Mouse (Mus musculus) gastrocnemius, postnatal 25 days (tissue): ENCODE data around the gene Pspc1. TPM values are rescaled to one million over a fixed set of nuclear protein-coding genes. Genes with fewer than 3 reads are reported as not detected.
"Not testable (repeated sequence)": the region's sequence is repeated elsewhere in the genome, so short reads cannot be mapped to it uniquely, and the experiment has no call there.

Source experiments
- DNase-seq: peaks from one replicate; pipeline ENCODE4 v3.0.0; 2022
- long read RNA-seq, 2 experiments: library from polyadenylated mRNA; stranded (forward); transcript quantifications; one replicate each; pipeline ENCODE4 v2.0.0; 2021
- total RNA-seq, 2 experiments: library from RNA; stranded (reverse); gene quantifications; 1 replicate in 1 of 2; 2 replicates in 1 of 2; pipeline ENCODE4 v1.2.3; 2021

Gene Pspc1
- total RNA-seq, result 1 to 10 TPM; 7.5 to 9.9 TPM
- long read RNA-seq, experiment 1, full-length matches to known transcripts, result 1 of 3 reads
- long read RNA-seq, experiment 1, partial matches to known transcripts, result 0 of 3 reads
- long read RNA-seq, experiment 1, other reads (novel, unspliced or antisense), result 2 of 3 reads
- long read RNA-seq, experiment 2, full-length matches to known transcripts, result 3 of 3 reads
- long read RNA-seq, experiment 2, partial matches to known transcripts, result 0 of 3 reads
- long read RNA-seq, experiment 2, other reads (novel, unspliced or antisense), result 0 of 3 reads

DNA sequence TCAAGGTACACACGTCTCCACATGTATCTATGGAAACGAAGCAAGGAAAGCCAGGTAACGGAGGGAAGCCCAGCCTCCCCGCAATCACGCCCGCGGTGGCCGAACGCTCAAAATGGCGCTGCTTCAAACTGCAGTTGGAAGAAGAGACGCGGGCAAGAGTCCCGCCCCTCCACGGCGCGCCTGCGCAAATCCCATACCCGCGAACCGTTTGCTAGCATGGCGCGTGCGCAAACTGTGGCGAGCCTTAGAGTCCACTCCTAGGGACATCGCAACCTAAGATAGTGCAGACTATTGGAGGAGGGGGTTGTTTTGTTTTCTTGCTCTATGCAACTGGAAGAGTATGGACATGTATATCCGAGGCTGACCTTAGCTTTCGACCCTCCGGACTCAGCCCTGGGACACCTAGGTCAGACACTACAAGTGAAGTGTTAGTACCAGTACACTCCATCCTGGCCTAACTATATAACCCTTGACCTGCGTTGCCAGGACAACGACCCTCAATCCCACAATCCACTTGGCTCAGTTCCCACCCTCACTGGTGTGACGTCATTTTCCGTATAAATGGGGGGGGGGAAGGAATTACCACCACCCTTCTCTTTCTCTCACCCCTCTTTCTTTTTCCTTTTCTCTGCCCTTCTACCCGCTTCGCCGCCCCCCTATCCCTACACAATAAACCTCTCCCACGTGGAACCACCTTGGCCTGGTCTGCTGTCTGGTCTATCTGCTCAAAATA is at the start of gene Pspc1:
Gene Pspc1, minus strand, starts transcription at position 117 of the 733 bp plus-strand sequence.
- peak; percentile 94 for DNase-seq

DNA sequence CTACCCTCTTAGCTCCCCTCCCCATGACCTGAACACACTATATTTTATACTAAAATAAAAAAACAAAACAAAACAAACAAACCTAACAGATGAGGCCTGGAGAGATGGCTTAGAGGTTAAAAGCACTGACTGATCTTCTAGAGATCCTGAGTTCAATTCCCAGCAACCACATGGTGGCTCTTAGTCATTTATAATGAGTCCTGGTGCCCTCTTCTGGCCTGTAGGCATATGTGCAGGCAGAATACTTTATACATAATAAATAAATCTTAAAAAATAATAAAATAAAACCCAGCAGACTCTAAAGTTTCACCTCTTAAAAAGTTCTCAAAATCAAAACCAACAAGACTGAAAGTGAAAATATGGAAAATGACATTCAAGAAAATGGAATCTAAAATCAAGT is 46.4 kb upstream of the Pspc1 start:
- DNase-seq, result no peak

DNA sequence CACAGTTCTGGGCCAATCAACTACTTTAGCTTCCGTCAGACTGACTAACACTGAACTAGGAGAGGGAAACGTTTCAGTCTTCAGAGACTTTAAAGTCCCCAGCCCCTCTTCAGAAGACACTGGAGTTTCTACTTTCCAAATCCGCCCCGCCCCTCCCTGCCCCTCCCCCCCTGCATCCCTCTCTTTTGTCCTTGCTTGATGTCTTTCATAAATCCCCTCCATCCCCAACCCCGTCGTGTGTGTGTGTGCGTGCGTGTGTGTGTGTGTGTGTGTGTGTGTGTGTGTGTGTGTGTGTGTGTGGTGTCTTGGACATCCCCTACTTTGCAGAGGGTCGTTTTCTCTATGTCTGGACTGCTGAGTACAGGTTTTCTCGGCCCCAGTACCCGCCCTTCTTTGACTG is 39.5 kb upstream of the Pspc1 start:
- no peak for DNase-seq

DNA sequence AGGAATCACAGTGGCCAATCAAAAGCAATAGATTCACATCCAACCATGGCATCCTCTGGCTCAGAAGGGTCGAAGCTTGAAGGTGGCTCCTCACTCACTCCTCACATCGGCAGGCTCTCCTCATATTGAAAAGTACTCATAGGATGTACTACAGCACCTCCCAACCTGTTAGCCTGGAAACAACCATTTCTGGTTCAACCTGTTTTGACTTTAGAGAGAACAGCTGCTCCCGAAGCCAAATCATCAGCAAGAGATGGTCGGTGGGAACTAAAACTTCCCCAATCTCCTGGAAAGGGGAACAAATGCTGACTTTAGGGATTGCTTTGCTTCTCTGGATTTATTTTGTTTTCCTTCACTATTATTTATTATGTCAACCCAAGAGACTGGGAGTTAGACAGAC is 39.0 kb upstream of the Pspc1 start:
- DNase-seq, result no peak

DNA sequence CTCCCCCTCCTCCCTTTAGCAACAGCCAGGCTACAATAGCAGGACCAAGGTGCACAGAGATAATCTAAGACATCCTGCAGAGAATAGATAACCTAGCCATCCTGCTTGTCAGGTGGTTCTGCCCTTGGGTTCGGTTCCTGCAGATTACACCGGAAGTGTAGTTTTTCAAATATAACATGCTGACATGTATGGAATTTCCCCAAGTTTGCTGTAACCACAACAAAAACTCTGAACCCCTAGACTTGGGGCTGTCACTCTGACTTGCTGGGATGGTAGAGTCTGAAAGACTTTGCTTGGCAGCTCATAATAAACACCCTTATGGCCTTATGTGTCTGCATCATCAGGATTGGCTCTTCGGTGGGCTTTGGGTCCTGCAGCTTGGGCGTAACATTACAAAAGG is 38.4 kb upstream of the Pspc1 start:
- DNase-seq, result no peak

DNA sequence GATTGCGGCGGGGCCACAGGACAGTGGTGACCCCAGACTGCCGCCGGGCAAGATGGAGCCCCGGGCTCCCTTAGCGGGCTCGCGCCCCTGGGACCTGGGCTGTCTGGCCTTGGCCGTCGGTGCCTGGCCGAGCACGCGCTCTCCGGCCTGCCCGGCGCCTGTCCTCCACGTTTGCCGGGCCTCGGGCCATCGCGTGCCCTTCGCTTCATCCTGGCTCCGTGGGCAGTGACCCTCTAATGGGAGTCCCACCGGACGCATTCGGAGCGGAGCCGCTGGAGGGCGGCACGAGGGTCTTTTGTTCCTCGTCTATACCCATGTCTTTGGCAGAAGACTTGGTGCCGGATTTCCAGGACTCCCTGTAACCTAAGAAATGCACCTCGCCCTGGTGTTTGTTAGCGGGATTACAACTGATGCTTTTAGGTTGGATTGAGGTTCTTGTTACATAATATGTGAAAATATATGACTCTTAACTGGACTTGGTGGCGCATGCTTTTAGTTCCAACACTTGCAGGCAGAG is 34.5 kb upstream of the Pspc1 start:
- peak; percentile 73 for DNase-seq

DNA sequence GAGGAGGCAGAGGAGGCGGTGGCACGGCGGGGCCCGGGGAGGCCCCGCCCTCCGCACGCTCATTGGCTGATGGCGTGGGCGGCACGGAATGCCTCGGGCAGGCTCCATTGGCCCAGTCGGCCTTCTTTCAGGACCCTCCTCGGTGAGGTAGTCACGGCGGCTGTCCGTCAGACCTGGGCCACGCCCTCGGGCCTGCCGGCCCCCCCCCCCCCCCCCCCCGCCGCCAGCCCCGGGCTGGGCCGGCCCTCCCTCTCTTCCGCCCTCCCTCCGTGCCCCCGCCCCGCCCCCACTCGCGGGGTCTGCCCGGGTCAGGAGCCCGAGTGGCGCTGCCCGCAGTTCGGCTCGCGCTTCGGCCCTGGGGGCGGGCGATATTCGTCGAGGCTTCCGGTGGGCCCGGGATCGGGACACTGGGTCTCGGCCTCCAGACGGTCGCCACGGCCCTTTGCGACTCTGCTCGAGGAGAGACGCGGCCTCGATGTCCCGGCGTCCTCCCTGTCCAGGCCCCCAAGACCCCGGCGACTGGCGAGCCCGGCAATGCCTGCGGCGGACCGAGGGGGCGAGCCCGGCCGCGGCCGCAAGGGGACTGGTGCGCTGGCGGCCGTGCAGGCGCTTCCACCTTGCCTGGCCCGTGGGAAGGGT is 33.7 kb upstream of the Pspc1 start, which contains the start of gene Zmym5:
Gene Zmym5, minus strand, starts transcription at position 16 of the 639 bp plus-strand sequence.
- peak; percentile 98 for DNase-seq

DNA sequence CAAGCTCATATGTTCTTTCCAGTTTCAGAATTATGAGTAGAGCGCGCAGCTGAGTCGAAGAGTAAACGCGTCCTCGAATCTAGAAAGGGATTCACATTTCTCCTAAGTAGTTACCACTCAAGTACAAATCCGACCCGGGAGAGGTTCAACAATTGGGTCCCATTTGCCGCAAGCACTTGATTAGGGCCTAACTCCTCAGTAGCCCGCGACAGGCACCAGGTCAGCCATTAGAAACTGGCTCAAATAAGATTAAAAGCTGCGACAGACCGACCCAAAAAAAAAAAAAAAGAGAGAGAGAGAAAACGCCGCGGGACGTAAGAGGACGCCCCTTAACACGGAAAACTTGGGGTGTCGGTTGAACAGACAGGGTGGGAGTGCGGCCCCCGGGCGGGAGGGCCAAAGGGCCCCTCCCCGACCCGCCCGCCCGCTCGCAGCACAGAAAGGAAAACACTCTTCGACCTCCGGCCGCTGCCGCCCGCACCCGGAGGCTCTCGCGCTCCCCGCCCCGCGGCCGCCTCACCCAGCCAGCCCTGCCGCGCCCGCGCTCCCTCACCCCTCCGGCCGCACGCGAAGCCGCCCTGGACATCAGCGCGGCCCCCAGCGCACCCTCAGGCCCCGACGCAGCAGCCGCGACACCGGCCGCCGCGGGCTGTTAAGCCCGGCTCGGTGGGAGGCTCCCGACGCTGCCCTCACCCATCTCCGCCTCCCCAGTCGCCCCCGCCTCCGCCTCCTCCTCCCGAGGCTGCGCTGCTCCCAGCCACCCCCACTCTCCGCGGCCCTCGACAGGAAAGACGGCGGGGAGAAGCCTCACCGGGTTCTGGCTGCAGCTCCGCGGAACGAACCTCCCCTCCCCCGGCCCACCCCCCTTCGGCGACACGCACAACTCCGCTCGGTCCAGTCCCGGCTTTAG is 32.9 kb upstream of the Pspc1 start:
- DNase-seq, result peak; percentile 54

DNA sequence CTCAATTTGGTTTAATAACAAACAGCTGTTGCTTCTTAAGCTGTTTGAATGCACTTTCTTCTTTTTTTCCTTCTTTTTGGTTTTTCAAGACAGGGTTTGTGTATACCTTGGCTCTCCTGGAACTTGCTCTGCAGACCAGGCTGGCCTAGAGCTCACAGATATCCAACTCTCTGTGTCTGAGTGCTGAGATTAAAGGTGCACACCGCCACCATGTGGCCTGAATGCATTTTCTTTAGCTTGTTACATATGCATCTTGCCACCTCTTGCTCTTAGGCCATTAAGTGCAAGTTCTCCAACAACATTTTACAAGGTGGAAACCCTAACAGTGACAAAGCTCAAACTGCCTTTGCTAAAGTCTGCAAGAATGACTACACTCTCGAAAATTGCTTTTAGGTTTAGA is 15.1 kb upstream of the Pspc1 start:
- peak; percentile 13 for DNase-seq

DNA sequence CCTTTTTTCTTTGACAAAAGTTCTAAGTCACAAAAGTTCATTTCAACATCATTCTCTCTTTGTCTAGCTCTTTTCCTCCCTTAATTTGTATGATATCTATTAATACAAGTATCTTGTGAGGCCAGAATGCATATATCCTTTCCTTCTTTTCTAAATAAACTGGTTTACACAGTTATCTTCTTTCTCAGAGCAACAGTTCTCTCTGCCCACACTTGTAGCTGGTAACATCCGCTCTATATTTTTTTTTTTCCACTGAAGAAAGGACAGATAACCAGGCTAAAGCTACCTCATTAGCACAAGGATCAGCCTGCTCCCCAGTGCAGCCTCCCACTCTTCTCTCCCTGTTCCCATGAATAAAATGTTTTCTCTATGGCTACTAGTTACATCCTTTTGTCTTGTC is 6.5 kb upstream of the Pspc1 start:
- no peak for DNase-seq

DNA sequence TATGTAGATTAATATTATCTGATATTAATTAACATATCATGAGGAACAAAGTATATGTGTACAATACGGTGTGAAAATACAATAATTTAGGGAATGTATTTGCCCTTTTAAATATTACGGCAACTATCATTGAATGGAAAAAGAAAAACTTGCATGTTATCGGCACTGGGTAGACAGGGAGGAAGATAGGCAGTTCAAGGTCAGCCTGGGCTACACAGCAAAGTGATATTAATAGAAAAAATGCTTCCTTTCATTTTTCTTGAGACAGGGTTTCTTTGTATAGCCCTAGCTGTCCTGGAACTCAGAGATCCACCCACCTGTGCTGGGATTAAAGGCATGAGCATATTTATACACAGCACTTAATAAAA is 801 bp upstream of the Pspc1 start:
- no peak for DNase-seq

DNA sequence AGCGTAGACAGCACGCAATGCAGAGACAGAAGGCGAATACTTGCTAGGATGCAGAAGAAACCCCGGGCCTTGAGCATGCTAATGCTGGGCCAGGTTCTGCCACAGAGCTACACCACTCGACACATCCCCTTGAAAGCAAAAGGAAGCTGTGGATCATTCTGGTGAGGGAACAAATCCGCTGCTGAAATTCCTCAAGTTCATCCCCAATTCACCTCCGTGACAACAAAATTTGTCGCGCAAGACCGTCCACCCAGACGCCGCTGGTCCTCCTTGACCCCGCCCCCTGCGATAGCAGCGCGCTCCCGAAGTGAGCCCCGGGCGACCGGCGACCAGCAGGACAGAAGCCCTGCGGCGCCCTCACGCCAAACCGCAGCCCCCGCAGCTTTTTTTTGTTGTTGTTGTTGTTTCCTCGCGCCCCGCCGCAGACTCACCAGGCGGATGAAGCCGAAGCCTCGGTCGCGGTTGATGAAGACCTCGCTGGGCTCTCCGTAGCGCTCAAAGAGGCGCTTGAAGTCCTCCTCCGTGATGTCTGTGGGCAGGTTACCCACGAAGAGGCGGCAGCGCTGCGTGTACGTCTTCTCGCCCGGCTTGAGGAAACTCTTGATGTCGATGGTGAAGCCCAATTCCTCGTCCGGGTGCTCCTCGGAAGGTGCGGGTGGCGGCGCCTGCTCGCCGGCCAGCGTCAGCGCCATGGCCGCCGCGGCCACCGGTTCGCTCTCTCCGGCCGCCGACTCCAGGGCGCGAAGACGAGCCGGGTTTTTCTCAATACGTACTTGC is 568 bp downstream of the Pspc1 start:
- peak; percentile 56 for DNase-seq

DNA sequence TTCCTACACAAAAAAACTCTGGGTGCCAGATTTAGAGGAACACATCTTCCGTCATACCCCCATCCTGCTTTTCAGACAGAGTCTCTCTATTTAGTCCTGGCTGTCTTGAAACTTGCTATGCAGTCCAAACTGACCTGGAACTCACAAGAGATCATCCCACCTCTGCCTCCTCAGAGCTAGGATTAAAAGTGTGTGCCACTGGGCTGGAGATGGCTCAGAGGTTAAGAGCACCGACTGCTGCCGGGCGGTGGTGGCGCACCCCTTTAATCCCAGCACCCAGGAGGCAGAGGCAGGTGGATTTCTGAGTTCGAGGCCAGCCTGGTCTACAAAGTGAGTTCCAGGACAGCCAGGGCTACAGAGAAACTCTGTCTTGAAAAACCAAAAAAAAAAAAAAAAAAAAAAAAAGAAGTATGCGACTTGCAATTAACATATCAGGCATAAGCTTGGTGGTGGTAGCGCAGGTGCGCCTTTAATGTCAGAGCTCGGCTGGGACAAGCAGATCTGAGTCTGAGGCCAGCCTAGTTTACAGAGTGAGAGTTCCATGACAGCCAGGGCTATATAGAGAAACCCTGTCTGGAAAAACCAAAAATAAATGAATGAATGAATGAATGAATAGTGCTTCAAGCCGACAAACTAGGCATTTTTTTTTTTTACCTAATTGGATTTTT is 1.4 kb downstream of the Pspc1 start:
- DNase-seq, result no peak

DNA sequence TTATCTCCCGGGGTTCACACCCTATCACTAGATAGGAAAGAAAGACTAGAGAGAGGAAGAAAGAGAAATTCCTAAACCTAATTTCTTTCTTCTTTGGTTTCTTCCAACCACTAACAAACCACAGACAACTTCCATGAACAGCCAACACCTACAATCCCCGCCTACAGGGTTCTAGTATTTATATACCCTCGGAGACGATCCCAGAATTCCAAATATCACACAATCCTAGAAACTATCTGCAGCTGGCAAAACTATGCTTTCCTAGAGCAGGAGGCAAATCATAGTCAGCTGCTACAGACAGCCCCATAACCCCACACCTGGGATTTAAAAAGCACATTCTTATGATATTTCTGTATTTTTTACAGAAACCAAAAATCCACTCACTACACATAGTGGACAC is 2.7 kb downstream of the Pspc1 start:
- DNase-seq, result no peak

DNA sequence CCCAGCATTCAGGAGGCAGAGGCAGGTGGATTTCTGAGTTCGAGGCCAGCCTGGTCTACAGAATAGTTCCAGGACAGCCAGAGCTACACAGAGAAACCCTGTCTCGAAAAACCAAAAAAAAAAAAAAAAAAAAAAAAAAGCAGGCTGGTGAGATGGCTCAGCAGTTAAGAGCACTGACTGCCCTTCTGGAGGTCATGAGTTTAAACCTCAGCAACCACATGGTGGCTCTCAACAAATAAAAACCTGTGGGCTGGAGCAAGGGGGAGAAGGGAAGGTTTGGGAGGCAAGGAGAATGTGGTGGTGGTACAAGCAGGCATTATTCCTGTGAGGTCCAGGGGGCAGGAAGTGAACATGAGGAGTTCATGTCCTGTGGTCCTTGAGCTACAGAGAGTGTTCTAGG is 11.7 kb downstream of the Pspc1 start:
- not testable (repeated sequence) for DNase-seq

DNA sequence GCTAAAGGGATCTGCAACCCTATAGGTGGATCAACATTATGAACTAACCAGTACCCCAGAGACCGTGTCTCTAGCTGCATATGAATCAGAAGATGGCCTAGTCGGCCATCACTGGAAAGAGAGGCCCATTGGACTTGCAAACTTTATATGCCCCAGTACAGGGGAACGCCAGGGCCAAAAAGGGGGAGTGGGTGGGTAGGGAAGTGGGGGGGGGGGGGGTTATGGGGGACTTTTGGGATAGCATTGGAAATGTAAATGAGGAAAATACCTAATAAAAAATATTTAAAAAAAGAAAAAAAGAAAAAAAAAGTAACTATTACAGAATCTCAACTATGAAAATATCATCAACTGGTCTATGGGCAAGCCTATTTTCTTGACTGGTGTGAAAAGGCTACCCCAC is 13.0 kb downstream of the Pspc1 start:
- not testable (repeated sequence) for DNase-seq

DNA sequence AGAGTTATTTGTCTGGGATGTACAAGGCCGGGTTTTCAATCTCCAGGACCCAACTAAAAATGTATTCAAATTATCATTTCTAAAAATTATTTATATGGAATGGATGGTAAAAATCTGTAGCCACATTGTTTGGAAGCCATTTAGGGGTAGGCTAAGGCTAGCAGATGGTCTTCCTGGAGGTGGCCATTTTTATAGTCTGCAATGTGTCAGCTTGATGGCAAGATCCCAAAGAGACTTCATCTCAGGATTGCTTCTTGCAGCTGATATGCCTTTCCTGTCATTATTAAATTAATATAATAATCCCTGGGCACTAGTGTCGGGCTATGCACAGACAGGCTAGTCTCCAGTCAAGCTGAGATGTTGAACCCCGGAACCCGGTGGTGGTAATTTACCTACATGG is 26.8 kb downstream of the Pspc1 start:
- no peak for DNase-seq

DNA sequence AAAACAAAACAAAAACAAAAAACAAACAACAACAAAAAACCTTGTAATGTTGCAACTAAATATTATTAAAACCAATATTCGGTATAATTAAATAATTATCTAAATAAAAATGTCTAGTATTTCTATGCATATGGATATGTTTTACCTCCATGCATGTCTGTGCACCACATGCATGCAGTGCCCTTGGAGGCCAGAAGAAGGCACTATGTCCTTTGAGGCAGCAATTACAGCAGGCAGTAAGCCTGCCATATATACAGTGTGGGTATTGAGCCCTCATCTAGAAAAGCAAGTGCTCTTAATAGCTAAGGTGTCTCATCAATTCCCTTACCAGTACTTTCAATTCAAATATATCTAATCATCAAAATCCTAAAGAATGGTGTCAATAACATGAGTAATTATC is 37.9 kb downstream of the Pspc1 start:
- no peak for DNase-seq

DNA sequence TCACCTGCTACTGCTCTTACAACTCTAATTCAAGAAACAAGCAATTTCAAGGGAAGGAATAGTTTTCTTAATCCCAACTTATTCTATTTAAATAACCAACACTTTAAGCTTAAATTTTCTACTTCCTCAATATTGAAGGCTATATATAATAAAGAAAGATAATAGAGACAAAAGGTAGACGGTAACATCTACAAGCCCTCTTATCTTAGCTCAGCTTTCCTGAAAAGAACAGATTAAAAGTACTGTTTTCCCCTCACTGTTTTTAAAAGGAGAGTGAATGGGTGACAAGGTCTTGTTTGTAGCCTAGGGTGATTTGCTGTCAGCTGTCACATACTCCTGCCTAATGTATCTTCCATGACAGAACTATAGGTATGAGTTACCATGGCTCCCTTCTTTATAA is 51.6 kb downstream of the Pspc1 start:
- DNase-seq, result no peak

DNA sequence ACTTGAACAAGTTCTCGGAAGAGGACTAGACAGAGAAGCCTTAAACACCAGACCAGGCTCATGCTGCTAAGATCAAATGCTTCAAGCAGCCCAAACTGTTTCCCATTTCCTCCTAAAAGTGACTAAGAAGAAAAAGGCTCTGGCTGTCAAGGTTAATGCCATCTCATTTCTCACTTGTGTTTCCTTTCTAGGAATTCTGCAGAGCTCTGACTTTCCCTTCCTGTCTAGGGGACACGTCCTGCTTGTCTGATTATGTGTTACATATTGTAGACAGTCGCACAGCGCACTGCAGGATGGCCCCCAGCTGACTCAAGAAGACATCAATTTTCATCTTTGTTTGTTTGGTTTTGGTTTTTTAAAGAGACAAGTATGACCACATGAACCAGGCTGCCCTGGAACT is 72.4 kb downstream of the Pspc1 start:
- DNase-seq, result no peak

DNA sequence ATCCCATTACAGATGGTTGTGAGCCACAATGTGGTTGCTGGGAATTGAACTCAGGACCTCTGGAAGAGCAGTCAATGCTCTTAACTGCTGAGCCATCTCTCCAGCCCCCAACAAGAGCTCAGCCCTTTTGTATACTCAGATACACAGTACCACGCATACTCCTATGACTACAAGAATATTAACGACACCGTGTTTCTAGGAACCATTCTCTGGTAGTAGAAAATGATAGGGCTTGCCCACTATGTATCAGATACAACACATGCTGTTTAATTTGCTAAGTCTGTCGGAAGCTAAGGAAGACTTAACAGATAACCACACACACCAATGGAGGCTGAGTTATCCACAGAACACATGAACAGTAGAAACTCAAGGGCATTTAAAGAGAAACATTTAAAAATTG is 75.5 kb downstream of the Pspc1 start:
- DNase-seq, result no peak
